Mouse (Mus musculus): ENCODE results near the gene Arid4a. TPM values are rescaled to one million over a fixed set of nuclear protein-coding genes. Genes with fewer than 3 reads are reported as not detected.
"Not testable (repeated sequence)": the region's sequence is repeated elsewhere in the genome, so short reads cannot be mapped to it uniquely, and the experiment has no call there.

Arid4a gene
- total and polyA plus RNA-seq, 3 experiments: 1.8 to 20.1 (median 19.0) TPM

DNA sequence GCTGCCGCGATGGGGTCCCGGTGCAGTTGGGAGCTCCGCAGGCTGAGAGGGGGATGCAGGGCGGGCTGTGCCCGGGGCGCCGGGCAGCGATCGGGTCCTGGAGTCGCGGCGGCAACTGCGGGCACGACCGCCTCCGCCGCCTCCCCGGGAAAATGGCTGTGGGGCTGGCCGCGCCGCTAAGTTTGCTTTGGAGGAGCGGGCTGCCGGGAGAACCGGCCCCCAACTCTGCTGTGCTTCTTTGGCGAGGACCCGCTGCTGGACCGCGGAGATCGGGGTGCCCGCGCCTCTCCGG is 367 bp downstream of the Arid4a start:
- DNase-seq: no peak

GRCm38 (mm10) chr12:71016503-71017241 is 882 bp downstream of the Arid4a start:
- DNase-seq: peak; percentile 82

DNA sequence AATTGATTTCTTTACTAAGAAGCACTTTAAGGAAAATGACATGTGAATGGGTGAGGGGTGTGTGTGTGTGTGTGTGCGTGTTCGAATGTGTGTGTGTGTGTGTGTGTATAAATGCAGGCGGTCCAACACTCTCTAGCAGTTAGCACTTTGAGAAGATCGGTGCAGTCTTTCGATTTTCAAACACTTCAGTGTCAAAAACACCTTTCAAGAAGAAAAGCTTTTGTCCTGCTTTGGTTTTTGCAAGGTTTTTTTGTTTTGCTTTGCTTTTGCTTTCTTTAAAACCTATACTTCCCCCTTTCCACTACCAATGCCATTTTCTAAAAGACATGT is 1.4 kb downstream of the Arid4a start:
- no peak for DNase-seq

DNA sequence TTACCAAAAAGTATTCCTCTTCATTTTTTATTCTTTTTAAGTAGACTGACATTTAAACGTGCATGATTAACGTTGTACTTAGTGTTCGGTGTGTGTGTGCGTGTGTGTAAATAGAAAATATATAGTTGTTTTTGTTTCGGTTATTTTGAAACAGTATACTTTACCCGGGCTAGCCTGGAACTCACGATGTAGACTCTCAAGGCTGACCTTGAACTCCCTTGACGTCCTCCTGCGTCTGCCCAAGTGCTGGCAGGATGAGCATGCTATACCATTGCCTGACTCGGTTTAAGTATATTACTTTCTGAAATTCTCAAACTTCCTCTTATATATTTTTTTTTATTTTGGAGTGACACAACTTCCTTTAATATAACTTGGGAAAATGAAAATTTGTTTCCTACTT is 2.0 kb downstream of the Arid4a start:
- no peak for DNase-seq

DNA sequence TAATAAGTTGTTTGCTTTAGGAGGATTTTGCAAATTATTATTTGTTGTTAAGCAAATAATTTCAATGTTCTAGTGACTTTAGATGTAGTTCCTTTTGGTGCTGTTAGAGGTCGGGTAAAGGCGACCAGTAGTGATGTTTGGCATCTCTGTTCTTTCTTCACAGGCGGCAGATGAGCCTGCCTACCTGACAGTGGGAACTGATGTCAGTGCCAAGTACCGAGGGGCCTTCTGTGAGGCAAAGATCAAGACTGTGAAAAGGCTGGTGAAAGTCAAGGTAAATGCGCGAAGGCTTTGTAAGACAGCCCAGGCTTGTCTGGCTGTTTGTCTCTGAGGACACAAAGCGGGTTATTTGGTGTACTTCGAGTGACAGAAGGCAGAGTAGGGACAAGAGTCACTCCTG is 3.4 kb downstream of the Arid4a start:
- DNase-seq: no peak

- DNase-seq: no peak
Observed at GRCm38 (mm10) chr12:71024411-71024810, 8.6 kb downstream of the Arid4a start.

GRCm38 (mm10) chr12:71028265-71028664 is 12.5 kb downstream of the Arid4a start:
- DNase-seq: not testable (repeated sequence)

DNA sequence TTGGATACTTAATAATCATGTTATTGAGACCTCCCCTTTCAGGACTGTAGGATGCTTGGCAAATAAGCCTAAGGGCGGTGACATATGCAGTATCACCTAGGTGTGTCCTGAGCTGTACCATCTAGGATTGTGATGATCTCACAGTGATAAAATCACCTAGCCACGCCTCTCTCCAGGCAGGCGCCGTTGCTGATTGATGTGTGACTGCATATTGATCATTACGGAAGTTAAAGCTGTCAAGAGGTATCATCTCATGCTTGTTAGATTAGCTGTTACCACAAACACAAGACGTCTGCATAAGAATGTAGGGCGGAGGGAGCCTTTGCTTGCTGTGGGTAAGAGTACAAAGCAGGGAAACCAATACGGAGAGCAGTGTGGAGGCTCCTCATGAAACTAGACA is 14.5 kb downstream of the Arid4a start:
- DNase-seq: no peak

- no peak for DNase-seq
Observed at GRCm38 (mm10) chr12:71030722-71031121, 14.9 kb downstream of the Arid4a start.

DNA sequence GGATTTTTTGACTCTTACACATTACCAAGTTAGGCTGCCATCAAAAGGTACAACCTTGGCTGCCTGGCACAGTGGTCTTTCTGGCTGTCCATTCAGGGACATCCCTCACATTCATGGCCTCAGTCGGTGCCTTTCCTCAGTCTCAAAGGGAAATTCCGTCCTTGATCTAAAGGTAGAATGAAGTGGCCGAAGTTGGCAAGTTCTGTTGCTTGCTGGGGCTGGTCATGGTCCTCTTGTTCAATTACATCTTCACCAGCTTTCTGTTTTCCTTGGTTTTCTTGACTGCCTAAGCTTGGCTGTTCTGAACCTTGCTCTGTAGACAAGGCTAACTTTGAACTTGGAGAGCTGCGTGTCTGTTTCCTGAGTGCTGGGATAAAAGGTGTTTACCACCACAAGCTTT is 20.0 kb downstream of the Arid4a start:
- no peak for DNase-seq

DNA sequence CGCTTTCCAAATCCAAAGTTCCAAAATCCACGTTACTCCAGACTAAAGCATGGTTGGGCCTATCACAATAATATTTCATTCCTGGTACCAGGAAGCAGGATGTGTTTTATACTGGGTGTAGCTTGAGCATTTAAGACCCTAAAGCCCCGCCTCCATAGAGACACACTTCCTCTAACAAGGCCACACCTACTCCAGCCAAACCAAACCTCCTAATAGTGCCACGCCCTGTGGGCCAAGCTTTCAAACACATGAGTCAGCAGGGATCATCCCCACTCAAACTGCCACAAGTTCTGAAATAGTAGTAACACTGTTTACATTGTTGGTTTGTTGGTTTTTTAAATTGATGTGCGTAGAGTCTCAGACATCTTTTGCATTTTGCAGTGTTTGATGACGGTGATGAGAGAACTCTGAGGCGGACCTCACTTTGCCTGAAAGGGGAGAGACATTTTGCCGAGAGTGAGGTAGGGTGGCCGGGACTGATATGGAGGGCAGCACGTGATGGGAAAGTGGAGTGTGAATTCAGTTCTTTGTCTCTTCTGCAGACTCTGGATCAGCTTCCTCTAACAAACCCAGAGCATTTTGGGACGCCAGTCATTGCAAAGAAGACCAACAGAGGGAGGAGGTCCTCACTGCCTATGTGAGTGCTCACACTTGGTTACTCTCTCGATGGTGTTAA is 21.1 kb downstream of the Arid4a start:
- no peak for DNase-seq

- DNase-seq: peak; percentile 30
Observed at GRCm38 (mm10) chr12:71040462-71040861, 24.7 kb downstream of the Arid4a start.

DNA sequence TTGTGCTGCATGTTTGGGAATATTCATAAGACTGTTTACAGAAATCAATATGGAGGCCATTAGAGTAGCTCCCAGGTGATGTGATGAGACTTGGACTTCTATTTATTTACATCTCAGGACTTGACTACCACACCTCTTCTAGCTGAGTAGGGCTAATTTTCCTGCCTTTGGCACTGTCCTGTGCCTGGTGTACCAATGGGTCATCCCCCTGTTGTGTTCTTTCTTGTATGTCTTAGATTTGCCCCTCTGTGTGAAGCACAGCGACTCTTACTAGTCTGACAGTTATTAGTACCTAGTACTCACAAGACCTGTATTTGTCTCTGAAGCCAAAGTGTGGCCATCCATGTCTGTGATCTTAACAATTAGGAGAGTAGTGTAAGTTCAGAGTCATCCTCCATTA is 26.7 kb downstream of the Arid4a start:
- no peak for DNase-seq

- no peak for DNase-seq
Observed at GRCm38 (mm10) chr12:71043571-71043970, 27.8 kb downstream of the Arid4a start.

DNA sequence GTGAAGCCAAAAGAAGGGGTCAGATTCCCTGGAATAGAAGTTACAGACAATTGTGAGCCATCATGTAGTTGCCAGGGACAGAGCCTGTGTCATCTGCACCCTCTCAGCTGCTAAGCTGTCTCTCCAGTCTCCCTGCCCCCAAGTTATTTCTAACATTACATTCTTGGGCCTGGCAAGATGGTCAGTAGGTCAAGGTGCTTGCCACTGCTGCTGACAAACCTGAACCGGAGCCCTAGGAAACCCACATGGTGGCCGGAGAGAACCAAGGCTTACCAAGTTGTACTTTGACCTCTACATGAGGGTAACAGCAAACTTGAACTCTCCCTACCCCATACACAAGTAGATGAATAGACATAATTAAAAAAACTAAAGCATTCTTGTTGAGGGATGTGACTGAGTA is 28.7 kb downstream of the Arid4a start:
- DNase-seq: no peak

- DNase-seq: no peak
Observed at GRCm38 (mm10) chr12:71046501-71046900, 30.7 kb downstream of the Arid4a start.

DNA sequence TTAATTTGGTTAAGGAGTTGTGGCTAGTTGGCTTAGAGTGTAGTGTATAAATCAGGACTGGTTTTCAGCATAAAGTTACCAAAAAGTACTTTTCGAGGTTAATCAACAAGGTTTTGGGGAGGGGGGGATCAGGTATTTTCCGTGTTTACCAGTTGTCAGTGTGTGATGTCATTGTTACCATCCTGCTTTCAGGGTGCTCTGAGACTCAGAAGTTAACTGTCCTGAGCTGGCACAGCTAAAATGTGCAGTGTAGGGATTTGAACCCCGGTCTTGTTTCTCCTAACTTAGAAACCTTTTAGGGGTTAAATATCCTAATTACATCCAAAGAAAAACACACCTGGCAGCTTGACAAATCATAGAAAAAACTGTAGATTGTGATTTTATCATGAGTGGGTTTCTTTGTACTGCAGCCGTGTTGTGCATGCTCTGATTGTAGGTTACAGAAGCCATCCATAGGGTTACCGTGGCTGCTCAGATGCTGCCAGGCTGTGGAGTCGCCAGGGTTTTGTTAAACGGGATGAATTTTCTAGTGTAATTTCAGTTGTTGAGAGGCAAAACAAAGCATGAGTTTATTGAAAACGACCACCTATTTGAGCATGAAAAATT is 31.8 kb downstream of the Arid4a start:
- no peak for DNase-seq

DNA sequence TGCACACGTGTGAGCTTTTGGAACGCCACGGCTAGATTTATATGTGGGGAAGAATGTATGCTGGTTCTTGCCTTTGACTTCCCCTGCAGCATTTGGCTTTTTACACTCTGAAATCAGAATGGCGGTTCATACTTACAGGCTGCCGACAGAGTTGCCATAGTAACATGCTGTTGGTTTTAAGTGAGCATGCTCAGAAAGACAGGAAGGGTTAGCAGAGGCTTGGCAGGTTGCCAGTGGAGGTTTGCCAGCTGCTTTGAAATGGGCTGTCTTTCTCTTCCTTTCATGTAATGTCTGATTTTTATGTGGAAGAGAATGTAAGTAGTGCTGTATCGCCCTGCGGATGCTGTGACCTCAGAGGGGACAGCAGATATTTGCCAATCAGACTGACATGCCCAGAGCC is 32.3 kb downstream of the Arid4a start:
- peak; percentile 93 for DNase-seq

GRCm38 (mm10) chr12:71048561-71048960 is 32.8 kb downstream of the Arid4a start:
- no peak for DNase-seq

DNA sequence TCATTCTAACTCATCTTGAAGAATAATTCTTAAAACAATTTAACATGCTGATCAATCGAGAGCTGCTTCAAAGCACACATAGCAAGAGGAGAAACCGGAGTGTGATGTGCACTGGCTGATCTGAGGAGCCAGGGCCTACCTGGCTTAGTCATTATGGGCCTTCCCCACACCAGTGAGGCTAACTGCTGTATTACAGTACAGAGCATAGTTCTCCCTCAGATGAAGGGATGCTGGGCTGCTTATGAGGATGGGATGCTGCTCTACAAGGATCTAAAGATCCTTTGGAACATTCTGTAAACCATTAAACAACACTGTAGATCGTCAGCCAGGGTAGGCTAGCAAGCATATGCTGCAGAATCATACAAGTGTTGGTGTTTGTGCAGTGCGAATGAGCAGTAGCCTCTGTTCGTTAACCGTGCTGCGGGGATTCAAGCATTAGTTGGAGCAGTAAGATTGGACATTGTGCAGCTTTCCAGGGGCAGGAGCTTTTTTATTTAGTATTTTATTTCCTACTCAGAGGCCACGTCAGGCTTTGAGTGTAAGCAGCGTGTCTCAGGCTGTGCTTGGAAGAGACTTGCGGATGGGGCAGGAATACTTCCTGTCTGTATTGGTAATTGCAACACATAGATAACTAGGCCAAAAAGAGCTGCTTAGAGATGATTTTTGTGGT is 33.9 kb downstream of the Arid4a start:
- no peak for DNase-seq

DNA sequence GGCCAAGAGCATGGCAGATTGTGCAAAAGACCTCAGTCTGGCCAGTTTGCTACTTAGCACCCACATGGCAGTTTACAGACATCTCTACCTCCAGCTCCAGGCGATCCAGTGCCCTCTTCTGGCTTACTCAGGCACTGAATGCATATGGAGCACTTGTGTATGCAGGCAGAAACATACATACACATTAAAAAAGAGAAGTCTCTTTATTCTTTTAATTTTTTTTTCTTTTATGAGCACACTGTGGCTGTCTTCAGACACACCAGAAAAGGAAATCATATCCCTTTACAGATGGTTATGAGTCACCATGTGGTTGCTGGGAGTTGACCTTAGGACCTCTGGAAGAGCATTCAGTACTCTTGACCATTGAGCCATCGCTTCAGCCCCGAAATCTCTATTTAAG is 35.3 kb downstream of the Arid4a start:
- DNase-seq: peak; percentile 50

DNA sequence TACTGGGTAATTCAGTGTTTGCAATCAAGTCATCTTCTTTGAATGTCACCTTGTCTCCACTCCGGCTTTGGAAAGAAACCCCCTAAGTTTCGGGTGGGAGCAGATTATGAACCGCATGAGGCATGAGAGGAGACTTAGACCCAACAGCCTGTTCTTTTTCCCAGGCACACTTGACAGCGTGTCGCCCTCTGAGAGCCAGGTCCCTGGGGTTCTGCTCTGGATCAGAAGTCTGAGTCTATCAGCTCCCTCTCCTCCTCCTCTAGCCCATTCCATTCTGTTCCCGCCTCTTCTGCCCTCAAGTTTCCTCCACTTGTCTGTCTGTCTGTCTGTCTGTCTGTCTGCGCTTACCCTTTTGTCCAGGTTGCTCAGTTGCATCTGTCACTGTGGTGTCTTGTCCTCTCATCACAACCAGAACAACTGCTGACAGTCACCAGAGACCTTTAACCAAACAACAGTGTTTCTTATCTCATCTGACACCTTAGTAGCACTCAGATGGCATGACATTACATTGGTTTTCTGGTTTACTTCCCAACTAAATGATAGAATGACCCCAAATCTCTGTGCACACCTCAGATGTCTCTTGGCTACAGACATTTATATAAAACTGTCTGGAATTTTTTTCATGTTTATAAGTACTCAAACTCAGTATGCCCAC is 36.7 kb downstream of the Arid4a start:
- no peak for DNase-seq

GRCm38 (mm10) chr12:71053031-71053430 is 37.2 kb downstream of the Arid4a start:
- peak; percentile 27 for DNase-seq
